Mouse (Mus musculus) testis, adult 2 months (tissue): ENCODE measurements around the gene Dclk2.

Source experiments
- CTCF ChIP-seq: fragments of 200-500 bp; IDR thresholded peaks from 2 replicates; pipeline ENCODE4 v1.5.1; 2012; ENCODE audit warnings: low read depth, mild to moderate bottlenecking, inconsistent platforms, low read length, moderate library complexity; ENCODE audit not compliant: control insufficient read depth, insufficient read depth, insufficient replicate concordance
- POLR2A ChIP-seq: fragments of 200-500 bp; IDR thresholded peaks from 2 replicates; pipeline ENCODE4 v1.6.1; 2012; ENCODE audit warnings: low read depth, mild to moderate bottlenecking, inconsistent platforms, low read length, moderate library complexity; ENCODE audit not compliant: control insufficient read depth

DNA sequence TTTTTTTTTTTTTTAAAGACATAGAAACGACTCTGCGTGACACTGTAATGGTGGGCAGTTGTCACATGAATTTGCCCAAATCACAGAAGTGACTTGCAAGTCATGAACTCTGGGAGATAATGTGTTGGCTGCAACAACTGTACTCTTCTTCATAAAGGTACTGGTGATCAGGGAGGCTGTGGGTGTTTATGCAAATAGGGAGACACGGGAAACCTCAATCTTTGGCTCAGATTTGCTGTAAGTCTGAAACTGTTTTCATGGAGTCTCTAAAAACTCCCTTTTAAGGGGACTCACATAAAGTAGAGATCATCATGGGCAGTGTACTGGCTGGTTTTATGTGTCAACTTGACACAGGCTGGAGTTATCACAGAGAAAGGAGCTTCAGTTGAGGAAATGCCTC lies 93.1 kb downstream of the Dclk2 start:
- TF ChIP-seq CTCF (no peak), POLR2A (no peak)
